Mouse (Mus musculus) erythroblast, embryonic 14.5 days (primary cell): ENCODE data around the gene Adssl1.

Experiments used
- GATA1 ChIP-seq: IDR thresholded peaks from 2 replicates; pipeline ENCODE4 v1.6.1; 2012; ENCODE audit warnings: low read length, inconsistent platforms, mixed read lengths
- TAL1 ChIP-seq: IDR thresholded peaks from 3 replicates; pipeline ENCODE4 v1.6.1; 2012; ENCODE audit warnings: low read length, inconsistent platforms, mixed read lengths

DNA sequence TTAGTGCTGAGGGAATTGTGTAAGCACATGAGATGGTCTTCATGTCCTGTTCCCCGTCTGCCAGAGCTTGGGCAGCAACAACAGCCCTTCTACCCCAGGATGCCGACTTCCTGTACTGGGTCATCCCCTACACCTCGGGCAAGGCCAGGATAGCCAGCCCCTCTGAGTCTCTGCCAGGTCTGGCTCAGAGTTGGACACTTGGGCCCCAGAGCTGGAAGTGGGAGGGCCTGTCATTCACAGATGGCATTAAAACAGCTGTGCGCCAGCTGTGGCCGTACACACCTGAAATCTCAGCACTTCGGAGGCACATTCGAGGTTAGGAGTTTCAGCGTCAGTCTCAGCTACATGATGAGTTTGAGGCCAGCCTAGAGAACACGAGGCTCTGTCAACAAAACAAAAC is 23.4 kb upstream of the Adssl1 start:
- TF ChIP-seq GATA1 (no peak), TAL1 (no peak)
